Mouse (Mus musculus) Patski (cell line): Measurements from ENCODE around the gene Plppr1. TPM values are rescaled to one million over a fixed set of nuclear protein-coding genes. Genes with fewer than 3 reads are reported as not detected.

Experiments used
- ATAC-seq: fragments of 100-300 bp; one replicate; pipeline ENCODE4 v1.8.0; 2021
- CTCF ChIA-PET: fragments of 350-600 bp; sonication (Branson Sonifier 250); formaldehyde crosslinking; loops from one replicate; lab custom pipeline; 2022; ENCODE audit warnings: inconsistent platforms; lab: Charles Lee
- POLR2A ChIA-PET: fragments of 350-600 bp; sonication (Branson Sonifier 250); formaldehyde crosslinking; loops from one replicate; lab custom pipeline; 2022; ENCODE audit warnings: antibody characterized with exemption, inconsistent platforms; lab: Charles Lee
- DNase-seq: peaks from one replicate; pipeline ENCODE4 v3.0.0-alpha.2; 2011; ENCODE audit warnings: low read depth, low spot score
- H3K27me3 ChIP-seq: fragments of 371-371 bp; one replicate; pipeline ENCODE4 v1.5.1; 2021
- CTCF ChIP-seq: fragments of 100-300 bp; IDR thresholded peaks from one replicate; pipeline ENCODE4 v1.5.1; 2021
- in situ Hi-C: fragments of 300-500 bp; cut with MboI; formaldehyde crosslinking; loops from 3 replicates; pipeline ENCODE4 v1.11.1; 2018; ENCODE audit warnings: low pct_unique_long_range_greater_than_20kb, mixed read lengths
- polyA plus RNA-seq: library from polyadenylated mRNA; unstranded; gene quantifications from one replicate; pipeline ENCODE4 v1.2.3, GENCODE M21; 2021

Gene Plppr1
- polyA plus RNA-seq, 1 experiment from 2014 or later = 0.14 TPM

- no peak for TF ChIP-seq CTCF
- DNase-seq (no peak), ATAC-seq (no peak)
- in situ Hi-C loops = no loop called here
- H3K27me3 ChIP-seq = no peaks in the 10 kb centered on the region
- CTCF ChIA-PET = no interaction called here
- POLR2A ChIA-PET = no interaction called here
Measured at GRCm38 (mm10) chr4:49232206-49233031, 173.3 kb downstream of the Plppr1 start.

GRCm38 (mm10) chr4:49233032-49233406 lies 173.9 kb downstream of the Plppr1 start:
- ATAC-seq = no peak
- no peaks in the 10 kb centered on the region for H3K27me3 ChIP-seq
- CTCF ChIA-PET = no interaction called here
- in situ Hi-C loops = no loop called here
- POLR2A ChIA-PET = no interaction called here
- TF ChIP-seq CTCF = no peak
- DNase-seq = no peak

- DNase-seq (no peak), ATAC-seq (no peak)
- ChIA-PET POLR2A (no interaction called here), CTCF (no interaction called here)
- no peaks in the 10 kb centered on the region for H3K27me3 ChIP-seq
- TF ChIP-seq CTCF = no peak
- in situ Hi-C loops = no loop called here
Measured at GRCm38 (mm10) chr4:49238111-49238510, 179.0 kb downstream of the Plppr1 start.

GRCm38 (mm10) chr4:49239451-49239850 lies 180.4 kb downstream of the Plppr1 start:
- in situ Hi-C loops = no loop called here
- ATAC-seq = no peak
- POLR2A ChIA-PET = no interaction called here
- DNase-seq = no peak
- no peak for TF ChIP-seq CTCF
- no peaks in the 10 kb centered on the region for H3K27me3 ChIP-seq
- CTCF ChIA-PET = no interaction called here

GRCm38 (mm10) chr4:49244791-49245190 lies 185.7 kb downstream of the Plppr1 start:
- in situ Hi-C loops = loop anchor here (5.0 kb wide), 2 partner anchors 48 to 472 kb away; no protein-coding TSS in a partner anchor
- ChIA-PET POLR2A (no interaction called here), CTCF (no interaction called here)
- no peaks in the 10 kb centered on the region for H3K27me3 ChIP-seq
- no peak for DNase-seq
- ATAC-seq = no peak
- TF ChIP-seq CTCF = no peak

- CTCF ChIA-PET = no interaction called here
- no peak for DNase-seq
Measured at GRCm38 (mm10) chr4:49245274-49245673, 186.2 kb downstream of the Plppr1 start.

GRCm38 (mm10) chr4:49251262-49251661 lies 192.2 kb downstream of the Plppr1 start:
- in situ Hi-C loops = loop anchor here (10.0 kb wide), 1 partner anchor 96 kb away; no protein-coding TSS in a partner anchor
- DNase-seq = no peak
- ATAC-seq = no peak
- CTCF ChIA-PET = interaction anchor here (1.0 to 1.7 kb wide), 2 partner anchors 15 to 480 kb away, joined by 3 to 7 read pairs; no protein-coding TSS in a partner anchor
- H3K27me3 ChIP-seq = no peaks in the 10 kb centered on the region
- POLR2A ChIA-PET = no interaction called here
- TF ChIP-seq CTCF = peak; percentile 38

More at GRCm38 (mm10) chr4:49245274-49245673, 186.2 kb downstream of the Plppr1 start:
- no peak for TF ChIP-seq CTCF
- in situ Hi-C loops = loop anchor here (5.0 kb wide), 1 partner anchor 473 kb away; no protein-coding TSS in a partner anchor
- POLR2A ChIA-PET = no interaction called here
- ATAC-seq = no peak
- no peaks in the 10 kb centered on the region for H3K27me3 ChIP-seq

- TF ChIP-seq CTCF = no peak
- no peaks in the 10 kb centered on the region for H3K27me3 ChIP-seq
- ATAC-seq (no peak), DNase-seq (no peak)
- CTCF ChIA-PET = interaction anchor here (1.0 kb wide), 1 partner anchor 15 kb away, joined by 3 read pairs; no protein-coding TSS in a partner anchor
- in situ Hi-C loops = loop anchor here (10.0 kb wide), 1 partner anchor 97 kb away; no protein-coding TSS in a partner anchor
- POLR2A ChIA-PET = no interaction called here
Measured at GRCm38 (mm10) chr4:49252169-49252568, 193.1 kb downstream of the Plppr1 start.

- CTCF ChIA-PET = no interaction called here
- no peaks in the 10 kb centered on the region for H3K27me3 ChIP-seq
- TF ChIP-seq CTCF = no peak
- POLR2A ChIA-PET = no interaction called here
- in situ Hi-C loops = no loop called here
- DNase-seq = no peak
- ATAC-seq = no peak
Measured at GRCm38 (mm10) chr4:49278515-49278914, 219.4 kb downstream of the Plppr1 start.

GRCm38 (mm10) chr4:49284692-49285291 lies 225.7 kb downstream of the Plppr1 start:
- ChIA-PET CTCF (no interaction called here), POLR2A (no interaction called here)
- no peak for ATAC-seq
- in situ Hi-C loops = no loop called here
- no peaks in the 10 kb centered on the region for H3K27me3 ChIP-seq
- DNase-seq = no peak
- TF ChIP-seq CTCF = no peak
